Mouse (Mus musculus): ENCODE measurements around the gene Zmiz1. TPM values are rescaled to one million over a fixed set of nuclear protein-coding genes. Genes with fewer than 3 reads are reported as not detected.
A peak's percentile ranks its signal among the peaks of the same experiment; 100 is the strongest.

Gene Zmiz1
- polyA plus RNA-seq, 1 experiment from 2014 or later, result 37.4 TPM

- WGBS, result 83% methylated on average over 7 of the region's 7 CpGs
Measured at GRCm38 (mm10) chr14:25664310-25664695, 205.3 kb downstream of the Zmiz1 start.

GRCm38 (mm10) chr14:25665314-25665970 is 206.5 kb downstream of the Zmiz1 start:
- WGBS, result 74% methylated on average over 19 of the region's 19 CpGs
- DNase-seq (ENCODE audit: low spot score) (no peak), ATAC-seq (replicated peaks; ENCODE audit: low FRiP score, low TSS enrichment, low read depth) (no peak)
- H3K27me3 ChIP-seq (replicated peaks; ENCODE audit: control insufficient read depth, insufficient read depth, low read length), result no peaks in the 10 kb centered on the region
- H3K4me3 ChIP-seq (ENCODE audit: low read depth, low read length), result no peak overlapping the region
- no peaks in the 10 kb centered on the region for H3K9me3 ChIP-seq (ENCODE audit: control insufficient read depth, low read length)
- peaks cover 61% of the 10 kb centered on the region for H3K36me3 ChIP-seq (ENCODE audit: control insufficient read depth, insufficient read depth, low read length)
- H3K4me1 ChIP-seq (replicated peaks; ENCODE audit: control insufficient read depth, insufficient read depth, low read length), result no peaks in the 10 kb centered on the region
- no peak overlapping the region for H3K9ac ChIP-seq (ENCODE audit: low read length)
- no peak overlapping the region for H3K4me2 ChIP-seq (ENCODE audit: low read length)
- no peak overlapping the region for H3K27ac ChIP-seq (ENCODE audit: low read depth)

More at GRCm38 (mm10) chr14:25664310-25664695, 205.3 kb downstream of the Zmiz1 start:
- Histone ChIP-seq H3K9me3 (ENCODE audit: control insufficient read depth, low read length) (no peaks in the 10 kb centered on the region), H3K27me3 (replicated peaks; ENCODE audit: control insufficient read depth, insufficient read depth, low read length) (no peaks in the 10 kb centered on the region), H3K4me2 (ENCODE audit: low read length) (no peak overlapping the region), H3K36me3 (ENCODE audit: control insufficient read depth, insufficient read depth, low read length) (peaks cover 72% of the 10 kb centered on the region), H3K4me1 (replicated peaks; ENCODE audit: control insufficient read depth, insufficient read depth, low read length) (no peaks in the 10 kb centered on the region), H3K4me3 (ENCODE audit: low read depth, low read length) (no peak overlapping the region), H3K27ac (ENCODE audit: low read depth) (no peak overlapping the region), H3K9ac (ENCODE audit: low read length) (no peak overlapping the region)
- DNase-seq (ENCODE audit: low spot score) (no peak), ATAC-seq (replicated peaks; ENCODE audit: low FRiP score, low TSS enrichment, low read depth) (no peak)

- Histone ChIP-seq H3K4me3 (ENCODE audit: low read depth, low read length) (no peak overlapping the region), H3K36me3 (ENCODE audit: control insufficient read depth, insufficient read depth, low read length) (peaks cover 47% of the 10 kb centered on the region), H3K9ac (ENCODE audit: low read length) (no peak overlapping the region), H3K9me3 (ENCODE audit: control insufficient read depth, low read length) (no peaks in the 10 kb centered on the region), H3K4me2 (ENCODE audit: low read length) (no peak overlapping the region), H3K27ac (ENCODE audit: low read depth) (no peak overlapping the region), H3K27me3 (replicated peaks; ENCODE audit: control insufficient read depth, insufficient read depth, low read length) (no peaks in the 10 kb centered on the region), H3K4me1 (replicated peaks; ENCODE audit: control insufficient read depth, insufficient read depth, low read length) (no peaks in the 10 kb centered on the region)
- no peak for ATAC-seq (replicated peaks; ENCODE audit: low FRiP score, low TSS enrichment, low read depth)
- DNase-seq (ENCODE audit: low spot score), result no peak
- 84% methylated on average over 2 of the region's 2 CpGs for WGBS
Measured at GRCm38 (mm10) chr14:25666668-25667376, 207.8 kb downstream of the Zmiz1 start.

- WGBS, result 61% methylated on average over 3 of the region's 3 CpGs
- Histone ChIP-seq H3K4me3 (ENCODE audit: low read depth, low read length) (no peak overlapping the region), H3K9me3 (ENCODE audit: control insufficient read depth, low read length) (no peaks in the 10 kb centered on the region), H3K27me3 (replicated peaks; ENCODE audit: control insufficient read depth, insufficient read depth, low read length) (no peaks in the 10 kb centered on the region), H3K36me3 (ENCODE audit: control insufficient read depth, insufficient read depth, low read length) (peaks cover 39% of the 10 kb centered on the region), H3K4me1 (replicated peaks; ENCODE audit: control insufficient read depth, insufficient read depth, low read length) (no peaks in the 10 kb centered on the region), H3K4me2 (ENCODE audit: low read length) (no peak overlapping the region), H3K27ac (ENCODE audit: low read depth) (no peak overlapping the region), H3K9ac (ENCODE audit: low read length) (no peak overlapping the region)
- ATAC-seq (replicated peaks; ENCODE audit: low FRiP score, low TSS enrichment, low read depth) (no peak), DNase-seq (ENCODE audit: low spot score) (no peak)
Measured at GRCm38 (mm10) chr14:25667587-25667986, 208.6 kb downstream of the Zmiz1 start.

GRCm38 (mm10) chr14:25679625-25680024 is 220.6 kb downstream of the Zmiz1 start:
- Histone ChIP-seq H3K27me3 (replicated peaks; ENCODE audit: control insufficient read depth, insufficient read depth, low read length) (no peaks in the 10 kb centered on the region), H3K9me3 (ENCODE audit: control insufficient read depth, low read length) (no peaks in the 10 kb centered on the region), H3K36me3 (ENCODE audit: control insufficient read depth, insufficient read depth, low read length) (no peaks in the 10 kb centered on the region), H3K4me2 (ENCODE audit: low read length) (no peak overlapping the region), H3K4me3 (ENCODE audit: low read depth, low read length) (no peak overlapping the region), H3K9ac (ENCODE audit: low read length) (no peak overlapping the region), H3K4me1 (replicated peaks; ENCODE audit: control insufficient read depth, insufficient read depth, low read length) (no peaks in the 10 kb centered on the region), H3K27ac (ENCODE audit: low read depth) (no peak overlapping the region)
- ATAC-seq (replicated peaks; ENCODE audit: low FRiP score, low TSS enrichment, low read depth) (no peak), DNase-seq (ENCODE audit: low spot score) (no peak)
- 54% methylated on average over 7 of the region's 7 CpGs for WGBS

- Histone ChIP-seq H3K4me2 (ENCODE audit: low read length) (no peak overlapping the region), H3K9me3 (ENCODE audit: control insufficient read depth, low read length) (no peaks in the 10 kb centered on the region), H3K9ac (ENCODE audit: low read length) (no peak overlapping the region), H3K36me3 (ENCODE audit: control insufficient read depth, insufficient read depth, low read length) (no peaks in the 10 kb centered on the region), H3K4me1 (replicated peaks; ENCODE audit: control insufficient read depth, insufficient read depth, low read length) (0 out of 2 replicates have a peak, but pooled peaks cover 4% of the 10 kb centered on the region), H3K4me3 (ENCODE audit: low read depth, low read length) (no peak overlapping the region), H3K27ac (ENCODE audit: low read depth) (no peak overlapping the region), H3K27me3 (replicated peaks; ENCODE audit: control insufficient read depth, insufficient read depth, low read length) (no peaks in the 10 kb centered on the region)
- no peak for ATAC-seq (replicated peaks; ENCODE audit: low FRiP score, low TSS enrichment, low read depth)
- DNase-seq (ENCODE audit: low spot score), result no peak
- 66% methylated on average over 6 of the region's 6 CpGs for WGBS
Measured at GRCm38 (mm10) chr14:25682020-25682419, 223.0 kb downstream of the Zmiz1 start.

GRCm38 (mm10) chr14:25686216-25686945 is 227.4 kb downstream of the Zmiz1 start:
- no peak for DNase-seq (ENCODE audit: low spot score)
- Histone ChIP-seq H3K4me2 (ENCODE audit: low read length) (no peak overlapping the region), H3K27me3 (replicated peaks; ENCODE audit: control insufficient read depth, insufficient read depth, low read length) (no peaks in the 10 kb centered on the region), H3K27ac (ENCODE audit: low read depth) (peak overlapping the region; percentile 64), H3K4me3 (ENCODE audit: low read depth, low read length) (no peak overlapping the region), H3K36me3 (ENCODE audit: control insufficient read depth, insufficient read depth, low read length) (no peaks in the 10 kb centered on the region), H3K9ac (ENCODE audit: low read length) (no peak overlapping the region), H3K4me1 (replicated peaks; ENCODE audit: control insufficient read depth, insufficient read depth, low read length) (0 out of 2 replicates have a peak, but pooled peaks cover 4% of the 10 kb centered on the region), H3K9me3 (ENCODE audit: control insufficient read depth, low read length) (no peaks in the 10 kb centered on the region)
- 59% methylated on average over 7 of the region's 7 CpGs for WGBS
- ATAC-seq (replicated peaks; ENCODE audit: low FRiP score, low TSS enrichment, low read depth), result peak; percentile 70

- H3K4me3 ChIP-seq (ENCODE audit: low read depth, low read length), result no peak overlapping the region
- ATAC-seq (replicated peaks; ENCODE audit: low FRiP score, low TSS enrichment, low read depth) (no peak; the same call in 1 of the 2 replicates), DNase-seq (ENCODE audit: low spot score) (no peak)
- 68% methylated on average over 10 of the region's 10 CpGs for WGBS
- no peak overlapping the region for H3K4me2 ChIP-seq (ENCODE audit: low read length)
- H3K27ac ChIP-seq (ENCODE audit: low read depth), result peak overlapping the region; percentile 64; the same call in 1 of the 2 replicates
- no peaks in the 10 kb centered on the region for H3K9me3 ChIP-seq (ENCODE audit: control insufficient read depth, low read length)
- no peak overlapping the region for H3K9ac ChIP-seq (ENCODE audit: low read length)
- H3K27me3 ChIP-seq (replicated peaks; ENCODE audit: control insufficient read depth, insufficient read depth, low read length), result no peaks in the 10 kb centered on the region
- 0 out of 2 replicates have a peak, but pooled peaks cover 4% of the 10 kb centered on the region for H3K4me1 ChIP-seq (replicated peaks; ENCODE audit: control insufficient read depth, insufficient read depth, low read length)
- no peaks in the 10 kb centered on the region for H3K36me3 ChIP-seq (ENCODE audit: control insufficient read depth, insufficient read depth, low read length)
Measured at GRCm38 (mm10) chr14:25686983-25687901, 228.3 kb downstream of the Zmiz1 start.
